Mouse (Mus musculus): ENCODE results near the gene Tfr2. TPM values are rescaled to one million over a fixed set of nuclear protein-coding genes. Genes with fewer than 3 reads are reported as not detected.
A peak's percentile ranks its signal among the peaks of the same experiment; 100 is the strongest.

Tfr2 gene
- polyA plus RNA-seq, 1 experiment, result 5.4 TPM

- H3K36me3 ChIP-seq (ENCODE audit: control insufficient read depth, insufficient read depth, low read length, poor library complexity, severe bottlenecking), result no peaks in the 10 kb centered on the region
- H3K9me3 ChIP-seq (replicated peaks; ENCODE audit: control insufficient read depth, insufficient read depth, low read length, poor library complexity, severe bottlenecking), result no peaks in the 10 kb centered on the region
- no peaks in the 10 kb centered on the region for H3K27me3 ChIP-seq (ENCODE audit: control insufficient read depth, insufficient read depth, low read length, poor library complexity, severe bottlenecking)
- no peak for TF ChIP-seq POLR2A (IDR thresholded peaks at IDR 0.05; ENCODE audit: insufficient read depth, low read length)
- no peak for TF ChIP-seq CTCF (IDR thresholded peaks at IDR 0.05; ENCODE audit: low read depth, low read length)
- no peak for TF ChIP-seq EP300 (IDR thresholded peaks at IDR 0.05; ENCODE audit: insufficient read depth, low read depth, low read length)
- no peak overlapping the region for H3K9ac ChIP-seq (ENCODE audit: low read depth, poor library complexity, severe bottlenecking)
- no peak overlapping the region for H3K4me3 ChIP-seq (ENCODE audit: low read depth, low read length)
- H3K27ac ChIP-seq (ENCODE audit: insufficient read depth, low read length), result no peak overlapping the region
- H3K4me1 ChIP-seq (ENCODE audit: control insufficient read depth, insufficient read depth, low read length), result no peaks in the 10 kb centered on the region
Measured at GRCm38 (mm10) chr5:137541768-137542540, 27.7 kb upstream of the Tfr2 start.

GRCm38 (mm10) chr5:137544926-137545325 is 24.7 kb upstream of the Tfr2 start:
- TF ChIP-seq POLR2A (IDR thresholded peaks at IDR 0.05; ENCODE audit: insufficient read depth, low read length), result no peak
- no peak for TF ChIP-seq EP300 (IDR thresholded peaks at IDR 0.05; ENCODE audit: insufficient read depth, low read depth, low read length)
- TF ChIP-seq CTCF (IDR thresholded peaks at IDR 0.05; ENCODE audit: low read depth, low read length), result no peak
- no peak overlapping the region for H3K4me3 ChIP-seq (ENCODE audit: low read depth, low read length)
- H3K27ac ChIP-seq (ENCODE audit: insufficient read depth, low read length), result no peak overlapping the region
- no peaks in the 10 kb centered on the region for H3K4me1 ChIP-seq (ENCODE audit: control insufficient read depth, insufficient read depth, low read length)
- no peak overlapping the region for H3K9ac ChIP-seq (ENCODE audit: low read depth, poor library complexity, severe bottlenecking)
- no peaks in the 10 kb centered on the region for H3K9me3 ChIP-seq (replicated peaks; ENCODE audit: control insufficient read depth, insufficient read depth, low read length, poor library complexity, severe bottlenecking)
- H3K27me3 ChIP-seq (ENCODE audit: control insufficient read depth, insufficient read depth, low read length, poor library complexity, severe bottlenecking), result no peaks in the 10 kb centered on the region
- no peaks in the 10 kb centered on the region for H3K36me3 ChIP-seq (ENCODE audit: control insufficient read depth, insufficient read depth, low read length, poor library complexity, severe bottlenecking)

- H3K27ac ChIP-seq (ENCODE audit: insufficient read depth, low read length), result no peak overlapping the region
- H3K36me3 ChIP-seq (ENCODE audit: control insufficient read depth, insufficient read depth, low read length, poor library complexity, severe bottlenecking), result no peaks in the 10 kb centered on the region
- no peak overlapping the region for H3K9ac ChIP-seq (ENCODE audit: low read depth, poor library complexity, severe bottlenecking)
- no peaks in the 10 kb centered on the region for H3K9me3 ChIP-seq (replicated peaks; ENCODE audit: control insufficient read depth, insufficient read depth, low read length, poor library complexity, severe bottlenecking)
- TF ChIP-seq POLR2A (IDR thresholded peaks at IDR 0.05; ENCODE audit: insufficient read depth, low read length), result no peak
- TF ChIP-seq EP300 (IDR thresholded peaks at IDR 0.05; ENCODE audit: insufficient read depth, low read depth, low read length), result no peak
- no peak for TF ChIP-seq CTCF (IDR thresholded peaks at IDR 0.05; ENCODE audit: low read depth, low read length)
- H3K4me3 ChIP-seq (ENCODE audit: low read depth, low read length), result no peak overlapping the region
- H3K4me1 ChIP-seq (ENCODE audit: control insufficient read depth, insufficient read depth, low read length), result no peaks in the 10 kb centered on the region
- no peaks in the 10 kb centered on the region for H3K27me3 ChIP-seq (ENCODE audit: control insufficient read depth, insufficient read depth, low read length, poor library complexity, severe bottlenecking)
Measured at GRCm38 (mm10) chr5:137545596-137545995, 24.0 kb upstream of the Tfr2 start.

GRCm38 (mm10) chr5:137549840-137550239 is 19.8 kb upstream of the Tfr2 start:
- Histone ChIP-seq H3K27ac (ENCODE audit: insufficient read depth, low read length) (no peak overlapping the region), H3K9me3 (replicated peaks; ENCODE audit: control insufficient read depth, insufficient read depth, low read length, poor library complexity, severe bottlenecking) (no peaks in the 10 kb centered on the region), H3K9ac (ENCODE audit: low read depth, poor library complexity, severe bottlenecking) (no peak overlapping the region), H3K36me3 (ENCODE audit: control insufficient read depth, insufficient read depth, low read length, poor library complexity, severe bottlenecking) (no peaks in the 10 kb centered on the region), H3K27me3 (ENCODE audit: control insufficient read depth, insufficient read depth, low read length, poor library complexity, severe bottlenecking) (no peaks in the 10 kb centered on the region), H3K4me3 (ENCODE audit: low read depth, low read length) (no peak overlapping the region), H3K4me1 (ENCODE audit: control insufficient read depth, insufficient read depth, low read length) (no peaks in the 10 kb centered on the region)
- TF ChIP-seq EP300 (IDR thresholded peaks at IDR 0.05; ENCODE audit: insufficient read depth, low read depth, low read length) (no peak), CTCF (IDR thresholded peaks at IDR 0.05; ENCODE audit: low read depth, low read length) (no peak), POLR2A (IDR thresholded peaks at IDR 0.05; ENCODE audit: insufficient read depth, low read length) (no peak)

GRCm38 (mm10) chr5:137551119-137551518 is 18.5 kb upstream of the Tfr2 start:
- no peaks in the 10 kb centered on the region for H3K4me1 ChIP-seq (ENCODE audit: control insufficient read depth, insufficient read depth, low read length)
- no peak overlapping the region for H3K27ac ChIP-seq (ENCODE audit: insufficient read depth, low read length)
- no peaks in the 10 kb centered on the region for H3K36me3 ChIP-seq (ENCODE audit: control insufficient read depth, insufficient read depth, low read length, poor library complexity, severe bottlenecking)
- H3K4me3 ChIP-seq (ENCODE audit: low read depth, low read length), result no peak overlapping the region
- no peaks in the 10 kb centered on the region for H3K27me3 ChIP-seq (ENCODE audit: control insufficient read depth, insufficient read depth, low read length, poor library complexity, severe bottlenecking)
- TF ChIP-seq EP300 (IDR thresholded peaks at IDR 0.05; ENCODE audit: insufficient read depth, low read depth, low read length), result no peak
- no peak for TF ChIP-seq CTCF (IDR thresholded peaks at IDR 0.05; ENCODE audit: low read depth, low read length)
- no peak for TF ChIP-seq POLR2A (IDR thresholded peaks at IDR 0.05; ENCODE audit: insufficient read depth, low read length)
- no peak overlapping the region for H3K9ac ChIP-seq (ENCODE audit: low read depth, poor library complexity, severe bottlenecking)
- H3K9me3 ChIP-seq (replicated peaks; ENCODE audit: control insufficient read depth, insufficient read depth, low read length, poor library complexity, severe bottlenecking), result no peaks in the 10 kb centered on the region

GRCm38 (mm10) chr5:137553000-137553399 is 16.6 kb upstream of the Tfr2 start:
- TF ChIP-seq CTCF (IDR thresholded peaks at IDR 0.05; ENCODE audit: low read depth, low read length), result no peak
- no peak for TF ChIP-seq POLR2A (IDR thresholded peaks at IDR 0.05; ENCODE audit: insufficient read depth, low read length)
- TF ChIP-seq EP300 (IDR thresholded peaks at IDR 0.05; ENCODE audit: insufficient read depth, low read depth, low read length), result no peak
- no peak overlapping the region for H3K27ac ChIP-seq (ENCODE audit: insufficient read depth, low read length)
- H3K4me3 ChIP-seq (ENCODE audit: low read depth, low read length), result peak overlapping the region; percentile 53
- H3K9me3 ChIP-seq (replicated peaks; ENCODE audit: control insufficient read depth, insufficient read depth, low read length, poor library complexity, severe bottlenecking), result no peaks in the 10 kb centered on the region
- no peaks in the 10 kb centered on the region for H3K36me3 ChIP-seq (ENCODE audit: control insufficient read depth, insufficient read depth, low read length, poor library complexity, severe bottlenecking)
- no peak overlapping the region for H3K9ac ChIP-seq (ENCODE audit: low read depth, poor library complexity, severe bottlenecking)
- no peaks in the 10 kb centered on the region for H3K4me1 ChIP-seq (ENCODE audit: control insufficient read depth, insufficient read depth, low read length)
- no peaks in the 10 kb centered on the region for H3K27me3 ChIP-seq (ENCODE audit: control insufficient read depth, insufficient read depth, low read length, poor library complexity, severe bottlenecking)
